Mouse (Mus musculus) liver, embryonic 14.5 days (tissue): ENCODE data around the gene Mcm9.

Experiments
- CTCF ChIP-seq: IDR thresholded peaks from 2 replicates; pipeline ENCODE4 v1.5.1; 2016; ENCODE audit warnings: antibody characterized with exemption, low read depth, control low read depth
- EP300 ChIP-seq: IDR thresholded peaks from 2 replicates; pipeline ENCODE4 v1.6.1; 2016; ENCODE audit warnings: antibody characterized with exemption, low read depth

GRCm38 (mm10) chr10:53527838-53528773 lies 102.1 kb downstream of the Mcm9 start:
- TF ChIP-seq EP300 (no peak), CTCF (peak; percentile 76)
